In the genomic region with DNA sequence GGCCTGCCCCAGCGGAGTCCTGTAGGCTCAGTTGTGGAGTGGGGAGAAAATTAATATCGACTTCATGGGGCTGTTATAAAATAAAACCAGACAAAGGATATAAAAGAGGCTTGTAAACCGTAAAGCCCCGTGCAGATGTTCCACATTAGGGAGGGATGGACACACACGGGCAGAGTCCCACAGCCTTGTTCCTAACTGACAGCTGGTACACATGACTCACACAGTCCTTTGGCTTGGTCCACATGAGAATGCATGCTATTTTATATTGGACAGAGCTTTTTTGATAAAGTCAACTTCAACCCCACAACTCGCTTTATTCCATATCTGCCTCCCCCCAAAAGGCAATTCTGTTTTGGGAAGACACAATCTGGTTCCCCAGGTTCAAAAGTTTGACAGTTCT, we compare ENCODE assay signal across 8 mouse cellular contexts. TPM values are rescaled to one million over a fixed set of nuclear protein-coding genes. Genes with fewer than 3 reads are reported as not detected.
A peak's percentile ranks its signal among the peaks of the same experiment; 100 is the strongest.
DNase-seq lines count a peak whose midpoint lies in the region; ATAC-seq and TF ChIP-seq lines count a peak whose summit lies in the region.

No protein-coding gene starts in this region.

- H3K4me2 ChIP-seq in embryonic facial prominence, embryonic 15.5 days (replicated peaks), result peak overlapping the region; percentile 19; the same call in 1 of the 2 replicates
- peak overlapping the region; percentile 17; the same call in 1 of the 2 replicates for H3K4me2 ChIP-seq in intestine, embryonic 15.5 days (replicated peaks)
- H3K4me2 ChIP-seq in neural tube, embryonic 13.5 days, result no peak overlapping the region

- DNase-seq in left cerebral cortex, adult 2 months (ENCODE audit: extremely low spot score in 1 of 2, low spot score in 2 of 2), result no peak
- DNase-seq in left cerebral cortex, adult 11 months (ENCODE audit: low spot score), result no peak
- DNase-seq in thymus, adult 2 months, result no peak
- DNase-seq in gastrocnemius, adult 8-10 months (ENCODE audit: low spot score in 2 of 2), result no peak
- no peak for DNase-seq in thymus, postnatal 25 days

- no peaks in the 10 kb centered on the region for H3K27me3 ChIP-seq in embryonic facial prominence, embryonic 15.5 days
- H3K27me3 ChIP-seq in intestine, embryonic 15.5 days (replicated peaks), result no peaks in the 10 kb centered on the region
- no peaks in the 10 kb centered on the region for H3K27me3 ChIP-seq in neural tube, embryonic 13.5 days
- H3K27me3 ChIP-seq in thymus, adult 2 months (ENCODE audit: control insufficient read depth, insufficient read depth, low read length), result no peaks in the 10 kb centered on the region

- no peak for TF ChIP-seq CTCF in left cerebral cortex, adult 2 months (IDR thresholded peaks at IDR 0.05)
- TF ChIP-seq CTCF in thymus, adult 2 months (IDR thresholded peaks at IDR 0.05; ENCODE audit: borderline replicate concordance, control insufficient read depth, extremely low read depth, insufficient read depth, low read length, poor library complexity), result no peak

- H3K27ac ChIP-seq in left cerebral cortex, adult 2 months, result peak overlapping the region; percentile 70
- peak overlapping the region; percentile 56 for H3K27ac ChIP-seq in embryonic facial prominence, embryonic 15.5 days (replicated peaks)
- peak overlapping the region; percentile 46 for H3K27ac ChIP-seq in intestine, embryonic 15.5 days
- H3K27ac ChIP-seq in neural tube, embryonic 13.5 days (replicated peaks), result peak overlapping the region; percentile 72
- H3K27ac ChIP-seq in thymus, adult 2 months (ENCODE audit: control insufficient read depth, insufficient read depth, low read length), result no peak overlapping the region

- WGBS in embryonic facial prominence, embryonic 15.5 days, result 22% methylated on average over 6 of the region's 6 CpGs
- 32% methylated on average over 6 of the region's 6 CpGs for WGBS in intestine, embryonic 15.5 days
- 34% methylated on average over 6 of the region's 6 CpGs for WGBS in neural tube, embryonic 13.5 days
- 80% methylated on average over 6 of the region's 6 CpGs for WGBS in thymus, adult 2 months

- no peak overlapping the region for H3K4me3 ChIP-seq in left cerebral cortex, adult 2 months
- no peak overlapping the region for H3K4me3 ChIP-seq in embryonic facial prominence, embryonic 15.5 days (replicated peaks)
- H3K4me3 ChIP-seq in intestine, embryonic 15.5 days (replicated peaks), result no peak overlapping the region
- no peak overlapping the region for H3K4me3 ChIP-seq in neural tube, embryonic 13.5 days
- H3K4me3 ChIP-seq in thymus, adult 2 months (ENCODE audit: control insufficient read depth, insufficient read depth, low read length), result no peak overlapping the region

- TF ChIP-seq POLR2A in thymus, adult 2 months (IDR thresholded peaks at IDR 0.05; ENCODE audit: control insufficient read depth, extremely low read depth, insufficient read depth, low read length, poor library complexity), result no peak

- intact Hi-C loops in left cerebral cortex, adult 2 months (cut with DNase I), result no loop called here

- no peak overlapping the region for H3K9ac ChIP-seq in embryonic facial prominence, embryonic 15.5 days
- no peak overlapping the region for H3K9ac ChIP-seq in intestine, embryonic 15.5 days
- no peak overlapping the region; the same call in 1 of the 2 replicates for H3K9ac ChIP-seq in neural tube, embryonic 13.5 days

- ATAC-seq in embryonic facial prominence, embryonic 15.5 days (ENCODE audit: insufficient number of reproducible peaks, low FRiP score, low TSS enrichment, low read depth), result peak; percentile 62; the same call in 1 of the 2 replicates
- ATAC-seq in intestine, embryonic 15.5 days, result peak; percentile 32; the same call in 1 of the 2 replicates
- peak; percentile 57; the same call in 1 of the 2 replicates for ATAC-seq in neural tube, embryonic 13.5 days (ENCODE audit: low read depth)

- peaks cover 60% of the 10 kb centered on the region for H3K4me1 ChIP-seq in embryonic facial prominence, embryonic 15.5 days
- peaks cover 48% of the 10 kb centered on the region for H3K4me1 ChIP-seq in intestine, embryonic 15.5 days (replicated peaks)
- H3K4me1 ChIP-seq in neural tube, embryonic 13.5 days (replicated peaks), result peaks cover 68% of the 10 kb centered on the region
- peaks cover 7% of the 10 kb centered on the region for H3K4me1 ChIP-seq in thymus, adult 2 months (replicated peaks; ENCODE audit: control insufficient read depth, insufficient read depth, low read length)

- no peaks in the 10 kb centered on the region for H3K36me3 ChIP-seq in embryonic facial prominence, embryonic 15.5 days
- H3K36me3 ChIP-seq in intestine, embryonic 15.5 days, result no peaks in the 10 kb centered on the region
- no peaks in the 10 kb centered on the region; the same call in 1 of the 2 replicates for H3K36me3 ChIP-seq in neural tube, embryonic 13.5 days
- no peaks in the 10 kb centered on the region for H3K36me3 ChIP-seq in thymus, adult 2 months (ENCODE audit: control insufficient read depth, insufficient read depth, low read length)

- no peaks in the 10 kb centered on the region for H3K9me3 ChIP-seq in embryonic facial prominence, embryonic 15.5 days (replicated peaks)
- no peaks in the 10 kb centered on the region for H3K9me3 ChIP-seq in intestine, embryonic 15.5 days
- H3K9me3 ChIP-seq in neural tube, embryonic 13.5 days, result 0 out of 2 replicates have a peak, but pooled peaks cover 3% of the 10 kb centered on the region

RNA-seq across cellular contexts. Expression of a gene that starts 59.6 kb away (rescaled TPM):
- 10 to 100 TPM; 11.0 to 11.6 TPM for total RNA-seq in left cerebral cortex, adult 2 months (2021)
- polyA plus RNA-seq in embryonic facial prominence, embryonic 15.5 days (2015; fragmentation: Nextera tagmentation; extraction: Ambion mirVana), result 9.1 and 9.9 TPM in 2 replicates
- polyA plus RNA-seq in intestine, embryonic 15.5 days (2015; fragmentation: Nextera tagmentation; extraction: Ambion mirVana), result 4.0 and 4.8 TPM in 2 replicates
- 4.0 and 4.2 TPM in 2 replicates for polyA plus RNA-seq in neural tube, embryonic 13.5 days (2015; fragmentation: Nextera tagmentation; extraction: Ambion mirVana)
- 12.0 and 14.5 TPM in 2 replicates for polyA plus RNA-seq in thymus, adult 2 months (2012; rRNA removed)
- 1 to 10 TPM; 4.1 to 8.8 (median 6.6) TPM for total RNA-seq in gastrocnemius, adult 8-10 months (2022)
